Mouse (Mus musculus): Measurements from ENCODE around the gene Cep112. TPM values are rescaled to one million over a fixed set of nuclear protein-coding genes. Genes with fewer than 3 reads are reported as not detected.
A peak's percentile ranks its signal among the peaks of the same experiment; 100 is the strongest.

The Cep112 gene
- polyA plus RNA-seq, 1 experiment: 17.0 TPM

GRCm38 (mm10) chr11:108425592-108425921, 565 bp downstream of the Cep112 start:
- Histone ChIP-seq H3K9ac (ENCODE audit: low read depth, poor library complexity, severe bottlenecking) (peak overlapping the region; percentile 76), H3K36me3 (ENCODE audit: control insufficient read depth, insufficient read depth, low read length, poor library complexity, severe bottlenecking) (no peaks in the 10 kb centered on the region), H3K27me3 (ENCODE audit: control insufficient read depth, insufficient read depth, low read length, poor library complexity, severe bottlenecking) (no peaks in the 10 kb centered on the region; the same call in 1 of the 2 replicates), H3K4me1 (ENCODE audit: control insufficient read depth, insufficient read depth, low read length) (no peaks in the 10 kb centered on the region), H3K9me3 (replicated peaks; ENCODE audit: control insufficient read depth, insufficient read depth, low read length, poor library complexity, severe bottlenecking) (no peaks in the 10 kb centered on the region), H3K27ac (ENCODE audit: insufficient read depth, low read length) (no peak overlapping the region), H3K4me3 (ENCODE audit: low read depth, low read length) (peak overlapping the region; percentile 63)
- TF ChIP-seq POLR2A (IDR thresholded peaks at IDR 0.05; ENCODE audit: insufficient read depth, low read length) (no peak), CTCF (IDR thresholded peaks at IDR 0.05; ENCODE audit: low read depth, low read length) (no peak), EP300 (IDR thresholded peaks at IDR 0.05; ENCODE audit: insufficient read depth, low read depth, low read length) (no peak)

- no peak overlapping the region for H3K4me3 ChIP-seq (ENCODE audit: low read depth, low read length)
- TF ChIP-seq CTCF (IDR thresholded peaks at IDR 0.05; ENCODE audit: low read depth, low read length): no peak
- no peak for TF ChIP-seq EP300 (IDR thresholded peaks at IDR 0.05; ENCODE audit: insufficient read depth, low read depth, low read length)
- TF ChIP-seq POLR2A (IDR thresholded peaks at IDR 0.05; ENCODE audit: insufficient read depth, low read length): no peak
Observed at GRCm38 (mm10) chr11:108426086-108426485, 1.1 kb downstream of the Cep112 start.

GRCm38 (mm10) chr11:108427191-108427590, 2.2 kb downstream of the Cep112 start:
- H3K36me3 ChIP-seq (ENCODE audit: control insufficient read depth, insufficient read depth, low read length, poor library complexity, severe bottlenecking): no peaks in the 10 kb centered on the region
- H3K9me3 ChIP-seq (replicated peaks; ENCODE audit: control insufficient read depth, insufficient read depth, low read length, poor library complexity, severe bottlenecking): no peaks in the 10 kb centered on the region
- no peaks in the 10 kb centered on the region; the same call in 1 of the 2 replicates for H3K27me3 ChIP-seq (ENCODE audit: control insufficient read depth, insufficient read depth, low read length, poor library complexity, severe bottlenecking)
- no peak overlapping the region for H3K27ac ChIP-seq (ENCODE audit: insufficient read depth, low read length)
- no peak for TF ChIP-seq CTCF (IDR thresholded peaks at IDR 0.05; ENCODE audit: low read depth, low read length)
- TF ChIP-seq EP300 (IDR thresholded peaks at IDR 0.05; ENCODE audit: insufficient read depth, low read depth, low read length): no peak
- no peak for TF ChIP-seq POLR2A (IDR thresholded peaks at IDR 0.05; ENCODE audit: insufficient read depth, low read length)
- H3K9ac ChIP-seq (ENCODE audit: low read depth, poor library complexity, severe bottlenecking): no peak overlapping the region
- no peaks in the 10 kb centered on the region for H3K4me1 ChIP-seq (ENCODE audit: control insufficient read depth, insufficient read depth, low read length)
- no peak overlapping the region for H3K4me3 ChIP-seq (ENCODE audit: low read depth, low read length)

More at GRCm38 (mm10) chr11:108426086-108426485, 1.1 kb downstream of the Cep112 start:
- no peaks in the 10 kb centered on the region; the same call in 1 of the 2 replicates for H3K27me3 ChIP-seq (ENCODE audit: control insufficient read depth, insufficient read depth, low read length, poor library complexity, severe bottlenecking)
- no peaks in the 10 kb centered on the region for H3K4me1 ChIP-seq (ENCODE audit: control insufficient read depth, insufficient read depth, low read length)
- H3K9me3 ChIP-seq (replicated peaks; ENCODE audit: control insufficient read depth, insufficient read depth, low read length, poor library complexity, severe bottlenecking): no peaks in the 10 kb centered on the region
- H3K9ac ChIP-seq (ENCODE audit: low read depth, poor library complexity, severe bottlenecking): no peak overlapping the region; the same call in 1 of the 2 replicates
- no peak overlapping the region for H3K27ac ChIP-seq (ENCODE audit: insufficient read depth, low read length)
- no peaks in the 10 kb centered on the region for H3K36me3 ChIP-seq (ENCODE audit: control insufficient read depth, insufficient read depth, low read length, poor library complexity, severe bottlenecking)

GRCm38 (mm10) chr11:108429076-108429475, 4.1 kb downstream of the Cep112 start:
- TF ChIP-seq CTCF (IDR thresholded peaks at IDR 0.05; ENCODE audit: low read depth, low read length): no peak
- no peak overlapping the region for H3K27ac ChIP-seq (ENCODE audit: insufficient read depth, low read length)
- H3K9ac ChIP-seq (ENCODE audit: low read depth, poor library complexity, severe bottlenecking): no peak overlapping the region
- H3K4me3 ChIP-seq (ENCODE audit: low read depth, low read length): no peak overlapping the region
- no peaks in the 10 kb centered on the region for H3K4me1 ChIP-seq (ENCODE audit: control insufficient read depth, insufficient read depth, low read length)
- no peaks in the 10 kb centered on the region; the same call in 1 of the 2 replicates for H3K27me3 ChIP-seq (ENCODE audit: control insufficient read depth, insufficient read depth, low read length, poor library complexity, severe bottlenecking)
- H3K9me3 ChIP-seq (replicated peaks; ENCODE audit: control insufficient read depth, insufficient read depth, low read length, poor library complexity, severe bottlenecking): no peaks in the 10 kb centered on the region
- H3K36me3 ChIP-seq (ENCODE audit: control insufficient read depth, insufficient read depth, low read length, poor library complexity, severe bottlenecking): no peaks in the 10 kb centered on the region

- Histone ChIP-seq H3K9ac (ENCODE audit: low read depth, poor library complexity, severe bottlenecking) (no peak overlapping the region), H3K27me3 (ENCODE audit: control insufficient read depth, insufficient read depth, low read length, poor library complexity, severe bottlenecking) (no peaks in the 10 kb centered on the region), H3K9me3 (replicated peaks; ENCODE audit: control insufficient read depth, insufficient read depth, low read length, poor library complexity, severe bottlenecking) (no peaks in the 10 kb centered on the region), H3K36me3 (ENCODE audit: control insufficient read depth, insufficient read depth, low read length, poor library complexity, severe bottlenecking) (no peaks in the 10 kb centered on the region), H3K4me3 (ENCODE audit: low read depth, low read length) (no peak overlapping the region), H3K27ac (ENCODE audit: insufficient read depth, low read length) (no peak overlapping the region), H3K4me1 (ENCODE audit: control insufficient read depth, insufficient read depth, low read length) (no peaks in the 10 kb centered on the region)
- TF ChIP-seq POLR2A (IDR thresholded peaks at IDR 0.05; ENCODE audit: insufficient read depth, low read length) (no peak), EP300 (IDR thresholded peaks at IDR 0.05; ENCODE audit: insufficient read depth, low read depth, low read length) (no peak), CTCF (IDR thresholded peaks at IDR 0.05; ENCODE audit: low read depth, low read length) (no peak)
Observed at GRCm38 (mm10) chr11:108443893-108444563, 19.0 kb downstream of the Cep112 start.

GRCm38 (mm10) chr11:108447148-108447547, 22.2 kb downstream of the Cep112 start:
- no peak overlapping the region for H3K9ac ChIP-seq (ENCODE audit: low read depth, poor library complexity, severe bottlenecking)
- no peaks in the 10 kb centered on the region for H3K4me1 ChIP-seq (ENCODE audit: control insufficient read depth, insufficient read depth, low read length)
- H3K4me3 ChIP-seq (ENCODE audit: low read depth, low read length): no peak overlapping the region
- H3K36me3 ChIP-seq (ENCODE audit: control insufficient read depth, insufficient read depth, low read length, poor library complexity, severe bottlenecking): no peaks in the 10 kb centered on the region
- no peaks in the 10 kb centered on the region for H3K9me3 ChIP-seq (replicated peaks; ENCODE audit: control insufficient read depth, insufficient read depth, low read length, poor library complexity, severe bottlenecking)
- no peak overlapping the region for H3K27ac ChIP-seq (ENCODE audit: insufficient read depth, low read length)
- no peak for TF ChIP-seq CTCF (IDR thresholded peaks at IDR 0.05; ENCODE audit: low read depth, low read length)
- TF ChIP-seq EP300 (IDR thresholded peaks at IDR 0.05; ENCODE audit: insufficient read depth, low read depth, low read length): no peak
- TF ChIP-seq POLR2A (IDR thresholded peaks at IDR 0.05; ENCODE audit: insufficient read depth, low read length): no peak
- H3K27me3 ChIP-seq (ENCODE audit: control insufficient read depth, insufficient read depth, low read length, poor library complexity, severe bottlenecking): no peaks in the 10 kb centered on the region

All from ES-Bruce4 (cell line).